11 mouse cellular contexts compared by ENCODE assay signal in genomic region chr19:7018546-7018945, GRCm38 (mm10). TPM values are rescaled to one million over a fixed set of nuclear protein-coding genes. Genes with fewer than 3 reads are reported as not detected.
DNase-seq lines count a peak whose midpoint lies in the region; ATAC-seq and TF ChIP-seq lines count a peak whose summit lies in the region.
"Had no signal": no experiment of that assay in that cellular context is flagged by ENCODE, and none has a peak within 500 bp of the region (broad histone marks: within the 10 kb centered on the region; RNA-seq: fewer than 3 reads in every experiment).

No protein-coding gene starts in this region.

- H3K27ac ChIP-seq in intestine, embryonic 16.5 days (ENCODE audit: low read length): 0 out of 2 replicates have a peak overlapping the region, but pooled peaks have one; percentile 58
- H3K27ac ChIP-seq in intestine, embryonic 15.5 days: no peak overlapping the region
- peak overlapping the region; percentile 94 for H3K27ac ChIP-seq in bone marrow, adult 2 months (ENCODE audit: control insufficient read depth, insufficient read depth, low read depth, low read length, poor library complexity)
- H3K27ac ChIP-seq: neural tube, embryonic 15.5 days had no signal

- H3K9me3 ChIP-seq in intestine, embryonic 16.5 days (ENCODE audit: control insufficient read depth, low read length): no peaks in the 10 kb centered on the region
- no peaks in the 10 kb centered on the region for H3K9me3 ChIP-seq in intestine, embryonic 15.5 days
- H3K9me3 ChIP-seq in megakaryocyte, embryonic 14.5 days: no peaks in the 10 kb centered on the region
- H3K9me3 ChIP-seq: neural tube, embryonic 15.5 days had no signal

- no peak overlapping the region for H3K4me2 ChIP-seq in intestine, embryonic 16.5 days (ENCODE audit: low read depth, low read length)
- no peak overlapping the region for H3K4me2 ChIP-seq in intestine, embryonic 15.5 days (replicated peaks)
- H3K4me2 ChIP-seq: neural tube, embryonic 15.5 days had no signal

- TF ChIP-seq CTCF in bone marrow, adult 2 months (IDR thresholded peaks at IDR 0.05; ENCODE audit: control insufficient read depth, insufficient read depth, low read length): no peak

- ATAC-seq in intestine, embryonic 16.5 days: no peak
- no peak for ATAC-seq in intestine, embryonic 15.5 days
- peak; percentile 24 for ATAC-seq in granulocyte monocyte progenitor cell, adult 5-6 weeks (replicated peaks; ENCODE audit: poor library complexity, severe bottlenecking)

- DNase-seq in frontal cortex, postnatal 10 days (ENCODE audit: low spot score in 2 of 2): no peak
- no peak for DNase-seq in left cerebral cortex, postnatal 10 days (ENCODE audit: extremely low spot score in 1 of 2, low spot score in 2 of 2)
- DNase-seq in gastrocnemius, postnatal 14 days: no peak
- DNase-seq: adrenal gland, adult 8-10 months; cerebellum, postnatal 14 days had no signal

- peak overlapping the region; percentile 13 for H3K4me3 ChIP-seq in intestine, embryonic 16.5 days (ENCODE audit: low read length)
- no peak overlapping the region for H3K4me3 ChIP-seq in intestine, embryonic 15.5 days (replicated peaks)
- H3K4me3 ChIP-seq in bone marrow, adult 2 months (replicated peaks; ENCODE audit: control insufficient read depth, low read depth, low read length): peak overlapping the region; percentile 79
- H3K4me3 ChIP-seq in megakaryocyte, embryonic 14.5 days (replicated peaks): peak overlapping the region; percentile 96
- H3K4me3 ChIP-seq: neural tube, embryonic 15.5 days had no signal

- H3K27me3 ChIP-seq in intestine, embryonic 16.5 days (replicated peaks; ENCODE audit: control insufficient read depth, insufficient read depth, low read length): no peaks in the 10 kb centered on the region
- no peaks in the 10 kb centered on the region for H3K27me3 ChIP-seq in intestine, embryonic 15.5 days (replicated peaks)
- no peaks in the 10 kb centered on the region for H3K27me3 ChIP-seq in megakaryocyte, embryonic 14.5 days (replicated peaks)
- H3K27me3 ChIP-seq: neural tube, embryonic 15.5 days had no signal

- no peak for TF ChIP-seq POLR2A in bone marrow, adult 2 months (IDR thresholded peaks at IDR 0.05; ENCODE audit: borderline replicate concordance, control insufficient read depth, low read depth, low read length)

- H3K9ac ChIP-seq in intestine, embryonic 16.5 days (ENCODE audit: low read depth, low read length): no peak overlapping the region; the same call in 1 of the 2 replicates
- H3K9ac ChIP-seq in intestine, embryonic 15.5 days: no peak overlapping the region
- H3K9ac ChIP-seq: neural tube, embryonic 15.5 days had no signal

- H3K4me1 ChIP-seq in intestine, embryonic 16.5 days (ENCODE audit: control insufficient read depth, insufficient read depth, low read length): no peaks in the 10 kb centered on the region; the same call in 1 of the 2 replicates
- H3K4me1 ChIP-seq in intestine, embryonic 15.5 days (replicated peaks): no peaks in the 10 kb centered on the region
- peaks cover 3% of the 10 kb centered on the region; the same call in 1 of the 2 replicates for H3K4me1 ChIP-seq in bone marrow, adult 2 months (ENCODE audit: control insufficient read depth, insufficient read depth, low read length)
- peaks cover 85% of the 10 kb centered on the region for H3K4me1 ChIP-seq in megakaryocyte, embryonic 14.5 days
- H3K4me1 ChIP-seq: neural tube, embryonic 15.5 days had no signal

- peaks cover 17% of the 10 kb centered on the region for H3K36me3 ChIP-seq in intestine, embryonic 16.5 days (ENCODE audit: control insufficient read depth, insufficient read depth, low read length)
- peaks cover 27% of the 10 kb centered on the region for H3K36me3 ChIP-seq in intestine, embryonic 15.5 days
- peaks cover 90% of the 10 kb centered on the region for H3K36me3 ChIP-seq in megakaryocyte, embryonic 14.5 days (replicated peaks; ENCODE audit: low read length)

- WGBS in intestine, embryonic 16.5 days: 91% methylated on average over 11 of the region's 11 CpGs
- WGBS in intestine, embryonic 15.5 days: 89% methylated on average over 11 of the region's 11 CpGs
- WGBS in bone marrow, adult 2 months: 2% methylated on average over 11 of the region's 11 CpGs

- intact Hi-C loops in left cerebral cortex, postnatal 10 days (cut with DNase I): no loop called here
- intact Hi-C loops in gastrocnemius, postnatal 14 days (cut with DNase I; ENCODE audit: low total_unique reads): no loop called here

RNA-seq across cellular contexts. Expression of gene Fermt3, which starts 0.7 kb away (rescaled TPM):
- 13.0 and 14.4 TPM in 2 replicates for polyA plus RNA-seq in intestine, embryonic 16.5 days (2015; fragmentation: Nextera tagmentation; extraction: Ambion mirVana)
- polyA plus RNA-seq in intestine, embryonic 15.5 days (2015; fragmentation: Nextera tagmentation; extraction: Ambion mirVana): 9.8 and 10.1 TPM in 2 replicates
- 149 and 202 TPM in 2 replicates for polyA plus RNA-seq in bone marrow, adult 2 months (2011; ENCODE audit: insufficient read depth, insufficient read length, low replicate concordance, missing spikeins)
- 103 and 119 TPM in 2 replicates for total RNA-seq in granulocyte monocyte progenitor cell, adult 5-6 weeks (2014; fragmentation: Nextera tagmentation)
- total RNA-seq in granulocyte monocyte progenitor cell, adult 5-6 weeks (2017): 182 and 230 TPM in 2 replicates
- 5,058 and 7,219 TPM in 2 replicates for polyA plus RNA-seq in megakaryocyte, embryonic 14.5 days (2012; ENCODE audit: insufficient read depth, low replicate concordance)
- 1 to 10 TPM; 3.7 to 5.5 TPM for total RNA-seq in left cerebral cortex, postnatal 10 days (2021)
- total RNA-seq in gastrocnemius, postnatal 14 days (2021): 1 to 10 TPM; 2.0 to 2.2 TPM

RNA-seq across cellular contexts. Expression of gene Stip1, which starts 21.2 kb away (rescaled TPM):
- 194 and 208 TPM in 2 replicates for polyA plus RNA-seq in intestine, embryonic 16.5 days (2015; fragmentation: Nextera tagmentation; extraction: Ambion mirVana)
- polyA plus RNA-seq in intestine, embryonic 15.5 days (2015; fragmentation: Nextera tagmentation; extraction: Ambion mirVana): 211 and 214 TPM in 2 replicates
- polyA plus RNA-seq in bone marrow, adult 2 months (2011; ENCODE audit: insufficient read depth, insufficient read length, low replicate concordance, missing spikeins): 54.6 and 95.7 TPM in 2 replicates
- 162 and 187 TPM in 2 replicates for total RNA-seq in granulocyte monocyte progenitor cell, adult 5-6 weeks (2014; fragmentation: Nextera tagmentation)
- total RNA-seq in granulocyte monocyte progenitor cell, adult 5-6 weeks (2017): 246 and 270 TPM in 2 replicates
- polyA plus RNA-seq in megakaryocyte, embryonic 14.5 days (2012; ENCODE audit: insufficient read depth, low replicate concordance): 29.9 and 116 TPM in 2 replicates
- total RNA-seq in left cerebral cortex, postnatal 10 days (2021): 100 to 1,000 TPM; 136 TPM
- 10 to 100 TPM; 80.3 to 92.4 TPM for total RNA-seq in gastrocnemius, postnatal 14 days (2021)

RNA-seq across cellular contexts. Expression of gene Trpt1, which starts 22.6 kb away (rescaled TPM):
- 8.9 and 9.5 TPM in 2 replicates for polyA plus RNA-seq in intestine, embryonic 16.5 days (2015; fragmentation: Nextera tagmentation; extraction: Ambion mirVana)
- 6.9 and 9.0 TPM in 2 replicates for polyA plus RNA-seq in intestine, embryonic 15.5 days (2015; fragmentation: Nextera tagmentation; extraction: Ambion mirVana)
- 4.6 TPM in 1 of 2 replicates, not detected in the other for polyA plus RNA-seq in bone marrow, adult 2 months (2011; ENCODE audit: insufficient read depth, insufficient read length, low replicate concordance, missing spikeins)
- 3.0 TPM in 1 of 2 replicates, not detected in the other for total RNA-seq in granulocyte monocyte progenitor cell, adult 5-6 weeks (2014; fragmentation: Nextera tagmentation)
- 0.21 and 0.60 TPM in 2 replicates for total RNA-seq in granulocyte monocyte progenitor cell, adult 5-6 weeks (2017)
- polyA plus RNA-seq in megakaryocyte, embryonic 14.5 days (2012; ENCODE audit: insufficient read depth, low replicate concordance): 0.57 TPM in 1 of 2 replicates, not detected in the other
- total RNA-seq in left cerebral cortex, postnatal 10 days (2021): 10 to 100 TPM; 20.2 to 20.8 TPM
- total RNA-seq in gastrocnemius, postnatal 14 days (2021): 10 to 100 TPM; 19.7 to 20.1 TPM

RNA-seq across cellular contexts. Expression of gene Nudt22, which starts 22.6 kb away (rescaled TPM):
- polyA plus RNA-seq in intestine, embryonic 16.5 days (2015; fragmentation: Nextera tagmentation; extraction: Ambion mirVana): 33.0 and 40.2 TPM in 2 replicates
- 20.6 and 23.5 TPM in 2 replicates for polyA plus RNA-seq in intestine, embryonic 15.5 days (2015; fragmentation: Nextera tagmentation; extraction: Ambion mirVana)
- 13.2 and 20.7 TPM in 2 replicates for polyA plus RNA-seq in bone marrow, adult 2 months (2011; ENCODE audit: insufficient read depth, insufficient read length, low replicate concordance, missing spikeins)
- total RNA-seq in granulocyte monocyte progenitor cell, adult 5-6 weeks (2014; fragmentation: Nextera tagmentation): 8.5 and 14.4 TPM in 2 replicates
- total RNA-seq in granulocyte monocyte progenitor cell, adult 5-6 weeks (2017): 3.4 and 14.5 TPM in 2 replicates
- polyA plus RNA-seq in megakaryocyte, embryonic 14.5 days (2012; ENCODE audit: insufficient read depth, low replicate concordance): 6.7 and 9.1 TPM in 2 replicates
- 1 to 10 TPM; 9.2 to 9.5 TPM for total RNA-seq in left cerebral cortex, postnatal 10 days (2021)
- total RNA-seq in gastrocnemius, postnatal 14 days (2021): 10 to 100 TPM; 15.7 to 18.9 TPM

RNA-seq across cellular contexts. Expression of gene Dnajc4, which starts 26.2 kb away (rescaled TPM):
- 26.9 and 29.5 TPM in 2 replicates for polyA plus RNA-seq in intestine, embryonic 16.5 days (2015; fragmentation: Nextera tagmentation; extraction: Ambion mirVana)
- polyA plus RNA-seq in intestine, embryonic 15.5 days (2015; fragmentation: Nextera tagmentation; extraction: Ambion mirVana): 22.7 and 27.5 TPM in 2 replicates
- 14.8 and 28.8 TPM in 2 replicates for polyA plus RNA-seq in bone marrow, adult 2 months (2011; ENCODE audit: insufficient read depth, insufficient read length, low replicate concordance, missing spikeins)
- 6.4 and 16.5 TPM in 2 replicates for total RNA-seq in granulocyte monocyte progenitor cell, adult 5-6 weeks (2014; fragmentation: Nextera tagmentation)
- 7.9 and 11.8 TPM in 2 replicates for total RNA-seq in granulocyte monocyte progenitor cell, adult 5-6 weeks (2017)
- polyA plus RNA-seq in megakaryocyte, embryonic 14.5 days (2012; ENCODE audit: insufficient read depth, low replicate concordance): 19.1 and 20.6 TPM in 2 replicates
- total RNA-seq in left cerebral cortex, postnatal 10 days (2021): 10 to 100 TPM; 15.8 to 19.4 TPM
- 10 to 100 TPM; 30.7 to 32.4 TPM for total RNA-seq in gastrocnemius, postnatal 14 days (2021)

Comparison
In these comparisons a context has a peak if more than half of its experiments do, and no peak if none do; other contexts are left out.
1. RNA of gene Fermt3, which starts 0.7 kb away (polyA plus RNA-seq): 5,058 to 7,219 TPM in megakaryocyte, embryonic 14.5 days; 149 to 202 TPM in bone marrow, adult 2 months, 13.0 to 14.4 TPM in intestine, embryonic 16.5 days and 9.8 to 10.1 TPM in intestine, embryonic 15.5 days; every median in the first group is over 10 times any median in the second.